Mouse (Mus musculus) frontal cortex, postnatal 25 days (tissue): ENCODE results near the gene Il1a.

Source experiments
- DNase-seq, 2 experiments: peaks; one replicate each; pipeline ENCODE4 v3.0.0; 2022; ENCODE audit warnings: low spot score in 2 of 2

The Il1a gene

DNA sequence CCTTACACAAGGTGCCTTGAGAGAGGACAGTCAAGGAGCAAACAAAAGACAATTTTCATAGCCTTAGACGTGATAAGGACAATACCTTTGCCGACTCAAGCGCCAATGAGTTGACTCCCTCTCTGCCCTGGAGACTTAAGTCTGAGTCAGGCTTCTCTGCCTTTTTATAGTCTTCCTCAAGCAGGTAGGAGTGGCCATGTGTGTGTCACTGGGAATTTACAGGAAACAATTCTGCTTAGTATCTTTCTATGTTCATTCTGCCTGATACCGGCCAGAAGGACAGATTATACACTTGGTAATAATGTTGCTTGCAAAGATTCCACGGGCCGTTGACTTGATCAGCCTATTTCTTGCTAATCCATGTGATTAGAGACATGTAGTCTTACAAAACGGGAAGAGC, at the start of gene Il1a:
TSS of gene Il1a (minus strand) at position 137 of the 400 bp plus-strand sequence.
- DNase-seq, result no peak

DNA sequence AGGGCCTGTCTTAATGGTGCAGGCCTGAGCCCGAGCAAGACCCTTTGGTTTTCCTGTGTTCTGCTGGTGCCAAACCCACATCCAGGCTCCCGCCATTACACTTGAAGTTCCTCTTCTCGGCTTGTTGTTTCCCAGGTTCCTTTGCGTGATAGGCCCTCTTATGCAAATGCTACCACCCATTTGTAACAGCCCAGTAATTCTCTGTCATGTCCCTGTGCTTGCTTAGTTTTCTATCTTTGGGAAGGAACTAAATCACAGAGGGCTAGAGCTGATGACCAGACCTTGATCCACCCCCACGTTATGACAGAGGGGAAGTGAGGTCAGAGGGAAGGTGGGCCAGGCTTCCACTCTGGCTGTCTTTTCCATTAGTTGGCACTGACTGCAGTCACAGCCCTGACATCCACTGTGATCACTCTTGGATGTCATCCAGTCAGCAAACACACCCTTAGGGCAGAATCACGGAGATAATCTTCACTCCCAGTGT, 28.4 kb upstream of the Il1a start:
- no peak for DNase-seq

DNA sequence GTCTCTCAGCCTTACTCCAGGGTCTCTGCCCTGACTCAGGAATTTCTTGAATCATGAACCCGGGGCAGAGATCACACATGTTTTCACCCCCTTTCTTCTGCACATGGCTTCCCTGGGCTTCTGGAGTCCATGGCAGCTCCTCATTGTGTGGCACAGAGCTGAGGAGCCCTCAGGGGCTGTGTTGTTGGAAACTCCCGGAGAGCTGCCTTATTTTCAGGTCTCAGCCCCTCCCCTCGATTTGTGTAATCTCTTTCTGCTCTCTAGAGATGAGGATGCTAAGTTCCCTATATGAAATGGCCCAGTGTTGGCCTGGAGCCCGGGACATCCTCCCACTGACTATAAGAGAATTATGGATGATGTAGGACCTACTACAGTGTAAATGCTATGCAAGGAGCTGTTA, 23.7 kb upstream of the Il1a start:
- no peak for DNase-seq

DNA sequence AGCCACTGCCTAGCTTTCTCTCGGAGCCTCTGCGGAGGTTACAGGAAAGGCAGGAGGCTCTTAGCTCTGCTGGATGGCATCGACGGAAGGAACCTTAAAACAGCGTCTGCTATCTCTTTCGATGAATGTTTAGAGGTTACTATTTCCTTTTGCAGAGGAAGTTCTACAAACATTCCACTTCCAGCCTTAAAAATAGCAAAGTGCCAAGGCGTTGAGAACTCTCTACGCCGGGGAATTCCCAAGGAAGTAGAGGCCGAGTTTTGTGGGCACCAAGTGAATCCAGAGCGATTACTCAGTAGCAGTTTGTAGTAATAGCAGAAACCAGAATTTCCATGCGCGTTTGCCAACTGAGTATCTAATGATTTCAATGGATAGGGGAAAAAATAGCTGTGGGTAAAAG, 20.8 kb upstream of the Il1a start:
- no peak for DNase-seq

DNA sequence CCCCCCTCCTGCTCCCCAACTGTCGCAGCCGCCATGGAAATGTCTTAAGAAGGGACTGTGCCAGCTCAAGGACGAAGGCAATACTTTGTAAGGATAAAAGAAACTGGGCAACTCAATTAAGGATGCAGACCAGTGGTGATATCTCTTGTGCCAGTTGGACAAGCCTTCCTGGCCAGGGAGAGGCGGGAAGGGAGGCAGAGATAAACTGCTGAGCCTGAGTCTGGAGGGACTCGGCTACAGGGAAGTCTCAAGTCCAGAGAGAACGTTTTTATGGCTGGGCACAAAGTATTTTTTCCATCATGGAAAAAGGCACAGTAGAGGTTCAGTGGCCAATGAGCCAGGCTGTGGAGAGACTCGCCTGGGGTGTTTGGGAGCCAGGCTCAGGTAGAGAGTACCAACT, 20.3 kb upstream of the Il1a start:
- no peak for DNase-seq

DNA sequence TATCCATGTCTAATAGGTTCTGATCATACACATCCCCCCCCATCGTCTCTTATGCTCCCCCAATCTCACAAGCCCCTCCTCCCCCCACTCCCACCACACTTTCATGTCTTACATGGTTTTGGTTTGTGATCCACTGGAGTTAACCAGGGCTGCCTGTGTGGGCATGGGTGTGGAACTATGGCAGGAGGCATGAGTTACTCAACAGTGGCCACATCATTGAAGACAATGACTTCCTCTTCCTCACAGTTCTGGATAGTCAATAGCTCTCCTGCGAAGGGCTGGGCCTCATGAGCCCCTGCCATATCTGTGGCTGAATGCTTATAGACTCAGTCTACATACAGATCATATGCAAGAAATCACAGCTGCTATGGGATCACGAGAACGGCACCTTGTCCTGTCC, 18.5 kb upstream of the Il1a start:
- no peak for DNase-seq

DNA sequence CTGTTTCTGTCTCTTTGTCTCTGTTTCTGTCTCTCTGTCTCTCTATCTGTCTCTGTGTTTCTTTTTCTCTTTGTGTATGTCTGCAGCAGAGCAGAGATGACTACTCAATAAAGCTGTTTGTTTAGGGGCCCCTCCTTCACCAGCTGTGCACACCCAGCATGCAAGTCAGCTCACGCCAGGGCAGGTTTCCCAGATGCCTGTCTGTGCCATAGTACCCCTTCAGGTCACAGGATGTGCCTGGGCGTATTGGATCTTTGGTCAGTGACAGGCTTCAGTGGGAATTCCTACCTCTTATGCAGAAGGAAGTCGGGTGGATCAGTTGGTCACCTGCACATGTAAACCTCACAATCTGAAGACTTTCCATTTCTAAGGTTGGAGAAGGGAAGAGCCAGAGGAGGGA, 14.4 kb upstream of the Il1a start:
- no peak for DNase-seq

DNA sequence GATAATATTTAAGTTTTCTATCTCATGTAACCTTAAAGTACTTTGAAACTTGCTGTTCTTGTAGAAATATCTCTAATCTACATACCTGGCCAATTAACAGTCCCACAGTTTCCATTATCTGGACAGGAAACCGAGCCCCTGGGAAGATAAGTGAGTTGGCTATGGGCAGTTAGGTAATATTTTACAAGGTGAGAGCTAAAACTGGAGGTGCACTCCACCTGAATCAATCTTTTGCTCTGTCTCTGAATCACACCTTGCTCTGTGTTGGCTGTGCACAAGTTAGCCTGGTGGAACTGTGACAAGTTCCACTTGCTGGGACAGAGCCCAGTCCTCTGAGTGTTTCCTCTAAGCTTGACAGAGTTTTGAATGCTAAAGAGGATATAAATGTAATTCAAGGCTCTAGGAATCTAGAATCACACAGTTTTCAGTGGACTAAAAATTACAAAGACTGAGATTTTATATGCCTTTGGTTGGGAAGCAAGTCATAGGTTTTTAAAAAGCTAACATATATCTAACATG, 12.4 kb upstream of the Il1a start:
- peak in 1 of 2 experiments; percentile 12 for DNase-seq

DNA sequence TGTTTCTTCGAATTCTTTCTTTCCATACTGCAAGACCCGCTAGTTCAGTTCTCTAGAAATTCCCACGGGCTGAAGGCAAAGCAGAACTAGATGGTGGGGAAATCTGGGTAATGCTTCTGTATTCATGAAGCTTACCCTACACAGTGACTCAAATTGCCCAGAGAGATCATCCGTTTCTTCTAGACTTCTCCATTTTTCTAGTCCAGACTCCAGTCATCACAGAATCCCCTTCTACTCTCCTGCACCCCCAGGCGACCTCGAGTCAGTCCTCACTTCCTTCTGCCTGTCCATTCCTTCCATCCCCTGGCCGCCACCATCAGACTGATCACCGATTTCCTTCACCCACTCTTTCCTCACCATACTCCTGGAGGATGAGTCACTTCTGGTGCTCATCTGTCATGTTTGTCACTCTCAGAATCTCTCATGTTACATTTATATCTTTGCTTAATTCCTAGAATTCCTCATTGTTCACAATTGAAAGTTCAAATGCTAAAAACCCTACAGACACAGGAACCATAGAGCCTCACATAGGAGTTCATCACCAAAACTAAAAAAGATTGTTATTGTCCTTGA, 10.3 kb upstream of the Il1a start:
- peak in 1 of 2 experiments; percentile 13 for DNase-seq

DNA sequence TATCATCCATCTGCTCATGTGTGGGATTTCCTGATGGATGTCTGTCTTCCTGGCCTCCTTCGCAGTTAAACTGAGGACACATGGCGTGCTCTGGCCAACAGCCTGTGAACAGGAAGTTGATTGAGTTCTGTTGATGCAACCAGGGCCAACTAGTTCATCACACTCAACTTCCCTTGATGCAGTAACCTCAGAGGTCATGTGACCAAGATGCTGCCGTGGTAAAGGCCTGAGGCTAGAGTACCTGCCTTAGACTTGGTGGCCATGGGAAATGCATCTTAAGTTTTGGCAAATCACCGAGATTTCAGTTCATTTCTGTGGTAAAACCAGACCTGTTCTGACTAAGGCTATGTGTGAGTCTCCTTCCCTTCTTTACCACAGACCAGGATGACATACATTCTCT, 6.1 kb upstream of the Il1a start:
- DNase-seq, result no peak

DNA sequence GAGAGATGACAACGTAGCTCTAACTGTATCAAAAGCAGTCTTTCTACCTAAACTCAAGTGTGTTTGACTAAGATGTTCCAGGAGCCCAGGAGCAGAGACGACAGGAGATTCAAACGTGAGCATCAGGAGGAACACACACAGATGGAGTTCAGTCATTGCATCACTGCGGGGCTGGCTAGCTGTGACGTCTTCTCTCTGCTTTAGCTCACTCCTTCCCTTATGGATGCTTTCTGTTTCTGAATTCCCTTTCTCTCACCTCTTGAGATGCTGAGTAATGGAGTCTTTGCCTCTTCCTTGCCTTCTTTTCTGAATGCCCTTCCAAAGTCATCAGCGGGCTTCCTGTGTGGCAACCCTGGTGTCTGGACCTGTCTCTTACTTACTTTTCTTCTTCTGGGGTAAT, 5.1 kb upstream of the Il1a start:
- DNase-seq, result no peak

DNA sequence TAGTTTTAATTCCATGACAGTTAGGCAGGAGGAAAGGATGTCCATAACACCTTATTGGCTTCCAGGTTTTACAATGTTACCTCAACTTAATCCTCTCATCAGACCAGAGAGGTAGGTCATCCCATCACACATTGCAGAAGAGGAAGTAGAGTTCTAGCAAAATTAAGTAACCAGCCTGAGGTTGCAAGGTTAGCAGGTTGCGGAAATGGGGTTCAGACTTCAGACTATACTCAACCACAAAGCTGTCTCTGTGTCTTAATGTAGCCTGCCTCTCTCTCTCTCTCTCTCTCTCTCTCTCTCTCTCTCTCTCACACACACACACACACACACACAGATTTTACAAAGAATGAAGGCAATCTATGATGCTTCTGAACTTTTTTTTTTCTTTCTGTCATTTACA, 4.2 kb upstream of the Il1a start:
- no peak for DNase-seq

DNA sequence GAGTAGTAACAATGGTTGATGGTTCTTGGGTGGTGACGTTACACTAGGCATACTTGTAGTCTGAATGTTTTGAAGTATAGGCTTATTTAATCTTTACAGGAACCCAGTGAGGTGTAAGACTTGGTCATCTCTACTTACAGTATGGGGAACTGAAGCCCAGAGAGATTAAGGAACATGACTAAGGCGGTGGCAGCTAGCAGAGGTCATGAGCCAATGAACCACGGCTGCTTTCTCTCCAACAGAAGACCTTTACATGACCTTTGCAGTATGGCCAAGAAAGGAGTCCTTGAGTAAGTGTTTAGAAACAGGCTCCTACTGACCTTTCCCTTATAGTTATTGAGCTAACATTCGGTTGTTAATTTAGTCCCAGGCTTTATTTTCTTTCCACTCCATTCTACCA, 3.8 kb downstream of the Il1a start:
- no peak for DNase-seq

DNA sequence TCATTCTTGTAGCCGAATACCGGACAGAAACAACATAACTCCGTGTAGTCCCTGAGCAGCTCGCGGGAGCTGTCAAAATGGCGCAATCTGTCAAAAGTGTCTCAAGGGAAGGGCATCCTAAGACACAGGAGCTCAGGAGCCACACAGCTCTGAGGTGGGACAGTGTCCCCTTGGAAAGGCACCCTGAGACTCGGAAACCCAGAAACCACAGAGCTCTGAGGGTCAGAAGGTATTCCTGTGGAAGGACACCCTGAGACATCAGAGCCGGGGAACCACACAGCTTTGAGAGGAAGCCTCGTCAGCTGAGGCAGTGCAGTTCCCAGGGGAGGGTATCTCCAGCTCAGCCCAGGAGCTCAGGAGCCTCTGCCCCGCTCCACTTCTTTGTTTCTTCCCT, 12.2 kb downstream of the Il1a start:
- no peak for DNase-seq

DNA sequence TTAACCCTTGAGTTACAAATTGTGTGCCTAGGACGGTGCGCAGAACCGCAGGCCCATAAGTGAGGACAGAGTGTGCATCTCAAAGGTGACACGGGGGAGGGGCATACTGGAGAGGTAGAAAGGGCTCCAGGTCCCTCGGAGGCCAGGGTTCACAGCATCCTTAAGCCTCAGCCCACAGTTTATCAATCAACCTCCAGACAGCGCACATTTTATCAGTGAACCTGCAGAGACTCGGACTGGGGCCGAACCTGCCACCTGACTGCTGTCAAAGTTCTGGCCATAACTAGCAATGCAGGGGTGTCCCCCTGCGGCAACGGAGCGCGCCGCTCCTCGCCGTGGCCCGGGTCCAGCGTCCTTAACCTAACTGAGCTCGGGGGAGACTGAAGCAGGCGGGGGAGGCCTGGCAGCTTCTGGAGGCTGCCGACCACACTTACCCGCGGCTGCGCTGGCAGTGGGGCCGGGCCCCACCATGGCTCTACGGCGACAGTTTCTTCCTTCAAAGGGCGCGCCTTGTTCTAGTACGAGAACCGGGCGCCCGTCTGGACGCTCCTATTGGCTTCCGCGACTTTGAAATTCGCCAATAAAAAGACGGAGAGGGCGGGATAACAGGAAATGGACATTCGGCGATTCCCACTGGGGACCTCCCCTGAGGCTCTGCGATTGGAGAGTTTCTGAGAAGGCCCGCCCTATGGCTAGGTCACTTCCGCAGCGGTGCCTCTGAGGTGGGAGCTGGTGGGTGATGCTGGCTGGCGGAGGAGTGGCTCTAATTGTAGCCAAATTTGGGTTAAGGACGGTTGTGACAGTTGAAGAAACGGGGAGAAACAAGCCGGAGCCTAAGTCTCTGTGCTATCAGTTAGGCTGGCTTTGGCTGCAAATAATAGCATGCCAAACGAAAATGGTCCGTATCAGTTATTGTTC, 12.8 kb downstream of the Il1a start, which contains the start of gene Ckap2l:
TSS of gene Ckap2l (minus strand) at position 542 of the 918 bp plus-strand sequence.
- DNase-seq, result peak; percentile 80 to 95

DNA sequence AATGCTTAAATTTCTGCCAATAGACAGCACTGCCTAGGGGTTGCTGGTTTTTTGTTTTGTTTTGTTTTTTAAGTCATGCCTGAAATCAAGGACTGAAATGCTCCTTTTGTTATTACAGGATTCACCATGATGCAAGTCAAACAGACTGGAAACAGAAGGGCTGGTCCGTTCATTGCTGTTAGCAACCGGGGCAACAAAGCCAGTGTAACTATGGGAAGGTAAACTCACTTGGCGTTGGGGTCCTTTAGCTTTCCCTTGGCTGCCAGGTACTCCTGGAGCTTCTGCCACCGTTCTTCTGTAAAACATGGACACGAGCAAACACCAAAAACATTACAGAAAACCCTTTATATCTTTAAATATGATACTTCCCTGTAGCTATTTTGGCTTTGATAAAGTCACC, 13.7 kb downstream of the Il1a start:
- DNase-seq, result no peak

DNA sequence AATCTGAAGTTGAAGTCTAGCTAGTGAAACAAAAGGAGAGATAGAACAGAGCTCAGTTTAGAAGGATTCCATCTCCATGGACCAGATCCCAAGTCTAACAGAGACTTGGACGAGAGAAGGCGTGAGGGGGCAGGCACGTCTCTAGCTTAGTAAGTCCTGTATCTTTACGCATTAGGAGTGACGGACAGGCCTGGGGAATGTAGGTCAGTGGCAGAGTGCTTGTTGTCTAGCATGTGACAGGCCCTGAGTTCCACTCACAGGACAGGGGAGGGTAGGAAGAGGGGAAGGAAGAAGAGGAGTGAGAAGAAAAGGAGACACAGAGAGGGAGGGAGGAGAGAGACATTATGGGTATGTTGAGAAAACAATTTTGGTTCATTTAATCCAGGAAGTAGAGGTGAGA, 14.7 kb downstream of the Il1a start:
- no peak for DNase-seq

DNA sequence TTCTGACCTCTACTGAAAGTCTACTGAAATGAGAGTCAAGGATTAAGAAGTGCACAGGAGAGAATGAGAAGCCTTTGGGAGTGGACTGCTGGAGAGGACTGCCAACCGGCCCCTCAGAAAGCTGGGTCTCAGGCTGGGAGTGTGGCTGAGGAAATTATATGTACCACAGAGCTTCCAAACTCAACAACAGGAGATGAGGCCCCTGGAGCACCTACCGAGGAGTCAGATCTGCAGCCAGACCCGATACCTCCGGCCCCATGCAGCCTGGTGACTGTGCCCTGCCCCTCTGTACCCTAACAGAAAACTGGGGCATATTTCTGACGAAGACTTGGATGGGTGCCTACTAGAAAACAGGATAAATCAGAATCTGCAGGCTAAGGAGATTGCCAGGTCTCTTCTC, 35.9 kb downstream of the Il1a start:
- DNase-seq, result no peak

DNA sequence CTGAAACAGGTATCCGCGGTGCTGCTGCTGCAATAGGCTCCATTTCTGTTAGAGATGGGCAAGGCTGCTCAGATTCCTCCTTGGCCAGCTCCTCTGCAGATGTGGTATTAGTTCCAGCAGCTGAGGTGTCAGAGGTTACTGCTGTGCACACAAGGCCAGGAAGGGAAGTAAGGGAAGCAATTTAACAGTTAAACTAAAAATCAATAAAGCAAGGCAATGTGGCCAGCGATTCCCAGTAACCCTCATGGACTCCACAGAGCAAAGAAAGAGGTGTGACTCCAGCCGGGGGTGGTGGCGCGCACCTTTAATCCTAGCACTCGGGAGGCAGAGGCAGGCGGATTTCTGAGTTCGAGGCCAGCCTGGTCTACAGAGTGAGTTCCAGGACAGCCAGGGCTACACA, 39.2 kb downstream of the Il1a start:
- no peak for DNase-seq

DNA sequence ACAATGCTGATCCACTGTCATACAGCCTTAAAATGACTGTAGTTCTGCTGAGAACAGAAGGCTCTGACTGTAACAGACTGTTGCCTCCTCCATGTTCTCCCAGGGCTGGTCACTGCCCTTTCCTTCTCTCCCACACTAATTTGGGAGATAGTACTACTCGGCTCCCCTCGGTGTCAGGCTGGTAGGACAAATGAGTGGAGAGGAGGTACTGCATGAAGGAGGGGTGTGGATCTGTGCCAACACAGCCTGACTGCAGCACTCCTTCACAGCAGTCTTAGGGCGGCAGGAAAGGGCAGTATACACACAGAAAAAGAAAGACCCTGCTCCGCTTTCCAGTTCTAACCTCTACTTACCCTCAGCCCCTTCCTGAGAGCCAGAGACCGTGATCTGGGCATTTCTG, 39.8 kb downstream of the Il1a start:
- no peak for DNase-seq

DNA sequence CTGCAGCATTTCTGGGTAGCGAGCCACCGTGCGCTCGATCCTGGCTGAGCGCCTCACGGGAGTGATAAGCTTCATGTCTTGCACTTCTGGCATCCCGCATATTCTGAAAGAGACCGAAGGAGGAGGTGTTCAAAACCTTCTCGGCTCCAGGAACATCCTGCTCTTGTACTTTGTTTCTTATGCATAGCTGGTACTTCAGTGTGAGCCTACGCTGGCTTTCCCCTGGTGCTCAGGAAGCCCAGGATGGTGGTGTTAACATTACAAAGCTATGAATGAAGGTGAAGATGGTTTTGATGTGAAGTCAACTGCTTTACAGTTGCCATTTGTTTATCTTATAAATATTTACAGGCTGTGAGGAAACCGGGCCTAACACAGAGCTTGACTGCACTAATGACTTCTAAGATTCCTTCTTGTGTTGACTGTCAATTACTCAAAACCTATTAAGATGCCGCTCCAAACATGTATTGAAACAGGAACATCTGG, 40.6 kb downstream of the Il1a start:
- no peak for DNase-seq

DNA sequence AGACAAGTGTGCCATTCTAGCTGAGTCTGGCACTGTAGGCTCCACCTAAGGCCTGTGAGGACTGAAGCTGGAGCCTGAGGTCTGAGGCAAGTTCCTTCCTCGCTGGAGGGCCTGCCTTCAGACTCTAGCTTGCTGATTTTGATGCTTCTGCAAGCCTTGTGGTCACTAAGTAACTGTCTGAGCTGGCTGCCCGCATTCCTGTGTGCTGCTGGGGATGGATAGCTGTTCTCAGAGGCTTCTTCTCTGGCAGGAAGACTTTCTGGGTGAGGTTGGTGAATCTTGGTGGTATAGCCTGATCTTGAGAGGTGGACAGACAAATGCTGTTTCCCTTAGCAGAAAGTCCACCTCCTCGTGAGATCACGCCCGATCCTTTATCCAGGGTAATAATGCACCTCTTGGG, 42.0 kb downstream of the Il1a start:
- no peak for DNase-seq

DNA sequence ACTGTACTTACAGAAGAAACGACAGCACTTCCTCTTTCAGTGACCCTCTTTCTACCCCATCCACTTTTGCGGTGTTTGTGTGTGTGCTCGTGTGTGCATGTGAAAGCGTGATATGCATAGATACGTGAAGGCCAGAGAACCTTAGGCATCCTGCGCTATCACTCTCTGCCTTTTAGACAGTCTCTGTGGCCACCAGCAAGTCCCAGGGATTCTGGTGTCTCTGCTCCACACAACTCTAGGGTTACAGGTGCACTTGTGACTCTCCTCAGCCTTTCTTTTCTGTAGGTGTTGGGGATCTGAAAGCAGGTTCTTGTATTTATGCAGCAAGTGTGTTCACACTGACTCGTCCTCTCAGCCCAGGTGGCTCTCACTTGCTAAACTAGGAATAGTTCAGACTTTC, 44.5 kb downstream of the Il1a start:
- no peak for DNase-seq
